Mouse (Mus musculus): ENCODE results near the gene Tjap1. TPM values are rescaled to one million over a fixed set of nuclear protein-coding genes. Genes with fewer than 3 reads are reported as not detected.

Tjap1 gene
- polyA plus RNA-seq (2014; fragmentation: Illumina TruSeq; extraction: RNeasy Lipid Tissue Mini Kit (QIAGEN cat#74804); ENCODE audit: insufficient read depth, low read depth, low replicate concordance), result 10.1 TPM

DNA sequence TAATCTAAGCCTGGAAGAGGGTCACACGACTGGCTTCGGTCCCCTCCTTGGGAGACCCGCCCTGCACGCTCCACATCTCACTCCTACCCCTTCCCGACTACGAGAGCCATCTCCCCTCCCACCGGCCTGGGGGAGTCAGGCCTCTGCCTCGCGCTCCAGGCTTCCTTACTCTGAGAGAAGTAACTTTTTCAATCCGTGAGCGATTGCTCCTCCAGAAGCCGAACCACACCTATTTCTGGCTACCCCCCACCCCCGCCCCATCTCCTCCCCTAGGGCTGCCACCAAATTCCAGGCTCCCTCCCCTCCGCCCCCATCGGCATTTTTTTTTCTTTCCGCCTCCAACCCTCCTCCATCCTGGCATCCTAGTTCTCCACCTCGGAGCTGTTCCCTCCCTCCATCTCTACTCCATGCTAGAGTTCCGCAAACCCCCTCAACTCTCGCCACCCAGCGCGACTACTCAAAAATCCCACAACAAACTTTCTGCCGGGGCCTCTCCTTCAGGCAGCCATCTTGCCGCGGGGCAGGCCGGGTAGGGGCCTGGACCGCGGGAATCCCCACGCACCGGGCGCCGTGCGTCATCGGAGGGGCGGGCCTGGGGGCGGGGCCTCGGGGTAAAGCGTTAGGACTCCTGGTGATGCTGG is at the start of gene Tjap1:
Gene Tjap1, minus strand, starts transcription at position 544 of the 641 bp plus-strand sequence.

DNA sequence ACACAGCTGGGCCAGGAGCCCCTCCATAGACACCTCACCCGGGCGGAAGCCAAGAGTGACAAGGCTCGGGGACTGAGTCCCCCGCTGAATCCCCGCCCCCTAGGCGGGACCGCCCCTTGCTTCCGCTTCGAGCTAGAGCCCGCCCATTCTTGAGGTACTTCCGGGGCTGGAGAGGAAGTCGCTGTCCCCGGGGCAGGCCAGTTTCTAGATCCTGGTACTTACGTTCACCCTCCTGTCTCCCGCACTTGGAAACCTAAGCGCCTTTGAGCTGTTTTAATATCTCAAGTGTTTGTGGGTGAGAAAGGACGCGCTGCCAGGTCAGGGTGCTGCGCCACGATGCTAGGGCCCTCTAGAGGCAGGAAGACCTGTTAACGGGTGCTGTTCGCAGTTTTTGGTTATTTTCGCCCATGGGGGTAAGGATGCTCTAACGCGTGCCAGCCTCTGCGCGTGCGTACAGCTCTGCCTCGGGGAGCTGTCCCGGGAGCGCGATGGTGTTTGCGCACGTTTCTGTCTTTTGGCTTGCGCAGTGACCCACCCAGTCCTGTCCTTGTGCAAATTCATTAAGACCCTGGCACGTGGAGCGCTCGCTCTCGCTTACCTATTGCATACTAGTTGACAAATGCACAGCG is 45.2 kb upstream of the Tjap1 start, which contains the start of gene Abcc10:
Gene Abcc10, minus strand, starts transcription at position 447 of the 629 bp plus-strand sequence.

GRCm38 (mm10) chr17:46297364-46298219 is 14.8 kb upstream of the Tjap1 start, which contains the start of gene Dlk2:
TSS of gene Dlk2 (plus strand) at chr17:46297421.

DNA sequence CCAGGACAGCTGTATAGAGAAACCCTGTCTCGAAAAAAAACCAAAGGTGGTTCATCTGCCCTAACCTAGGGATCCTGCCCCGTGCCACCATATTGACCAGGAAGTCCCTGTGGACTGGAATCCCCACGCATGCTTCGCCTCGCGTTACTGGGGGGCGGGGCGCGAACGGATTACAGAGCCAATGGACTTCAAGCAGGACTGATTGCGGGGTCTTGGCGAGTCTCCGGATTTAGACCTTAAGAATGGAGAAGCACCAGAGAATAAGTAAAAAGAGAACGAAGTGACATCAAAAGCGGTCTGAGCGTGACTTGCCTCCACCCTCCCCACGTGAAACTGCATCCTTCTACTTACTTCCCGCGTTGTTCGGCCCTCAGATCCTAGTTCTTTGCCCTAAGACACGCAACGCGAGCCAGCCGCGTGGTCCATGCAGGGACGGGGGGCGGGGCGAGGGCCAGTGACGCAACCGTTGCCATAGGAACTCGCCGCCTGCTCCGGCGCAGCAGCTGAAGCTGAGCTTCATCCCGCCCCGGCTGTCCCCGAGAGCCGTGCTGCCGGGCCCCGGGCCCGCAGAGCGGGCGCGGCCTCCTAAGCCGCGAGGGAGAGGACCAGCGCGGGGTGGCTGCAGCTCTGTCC is 29.3 kb downstream of the Tjap1 start, which contains the start of gene Lrrc73:
Gene Lrrc73, plus strand, starts transcription at position 80 of the 633 bp plus-strand sequence.

DNA sequence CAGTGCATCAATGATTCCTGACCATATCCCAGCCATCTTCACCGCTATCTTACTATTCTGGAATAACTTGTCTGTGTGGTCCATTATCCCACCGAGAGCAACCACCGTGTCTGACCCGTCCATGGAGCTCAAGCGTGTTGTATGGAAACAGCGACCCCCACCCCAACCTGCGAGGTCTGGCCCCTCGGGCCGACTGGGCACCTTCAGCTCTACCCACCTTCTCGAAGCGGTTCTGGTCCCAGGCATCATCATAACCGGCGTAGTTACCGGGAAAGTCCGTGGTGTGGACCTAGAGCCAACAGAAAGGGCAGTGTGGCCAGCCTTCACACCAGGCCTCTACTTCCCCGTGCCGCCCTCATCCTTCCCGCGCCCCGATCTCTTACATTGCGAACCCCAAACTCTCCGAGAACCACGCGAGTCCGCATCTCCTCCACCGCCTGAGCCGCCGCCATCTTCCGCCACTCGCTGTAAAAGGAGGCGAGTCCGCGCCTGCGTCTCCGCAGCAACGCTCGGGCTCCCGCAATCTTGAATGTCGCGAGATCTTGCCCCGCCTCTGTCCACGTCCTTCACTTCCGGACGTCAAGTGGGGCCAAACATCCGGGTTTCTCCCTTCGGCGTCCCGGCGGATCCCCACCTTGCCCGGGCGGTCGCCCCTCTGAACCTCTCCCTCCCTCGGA is 35.2 kb downstream of the Tjap1 start, which contains the start of the genes Polr1c and Yipf3:
Gene Polr1c, minus strand, starts transcription at position 543 of the 677 bp plus-strand sequence.
Gene Yipf3, plus strand, starts transcription at position 569 of the 677 bp plus-strand sequence.

Other genes with a start within 250 kb of the Tjap1 start
- 70.9 TPM for gene Mrps18a, start 172.0 kb downstream of the Tjap1 start, polyA plus RNA-seq (2014; fragmentation: Illumina TruSeq; extraction: RNeasy Lipid Tissue Mini Kit (QIAGEN cat#74804); ENCODE audit: insufficient read depth, low read depth, low replicate concordance)
- gene Rsph9, start 138.8 kb downstream of the Tjap1 start, polyA plus RNA-seq (2014; fragmentation: Illumina TruSeq; extraction: RNeasy Lipid Tissue Mini Kit (QIAGEN cat#74804); ENCODE audit: insufficient read depth, low read depth, low replicate concordance), result 26.4 TPM
- 18.3 TPM for gene Mad2l1bp, start 129.5 kb downstream of the Tjap1 start, polyA plus RNA-seq (2014; fragmentation: Illumina TruSeq; extraction: RNeasy Lipid Tissue Mini Kit (QIAGEN cat#74804); ENCODE audit: insufficient read depth, low read depth, low replicate concordance)
- 35.6 TPM for gene Gtpbp2, start 122.0 kb downstream of the Tjap1 start, polyA plus RNA-seq (2014; fragmentation: Illumina TruSeq; extraction: RNeasy Lipid Tissue Mini Kit (QIAGEN cat#74804); ENCODE audit: insufficient read depth, low read depth, low replicate concordance)
- 4.1 TPM for gene Polh, start 80.4 kb downstream of the Tjap1 start, polyA plus RNA-seq (2014; fragmentation: Illumina TruSeq; extraction: RNeasy Lipid Tissue Mini Kit (QIAGEN cat#74804); ENCODE audit: insufficient read depth, low read depth, low replicate concordance)
- gene Xpo5, start 80.2 kb downstream of the Tjap1 start, polyA plus RNA-seq (2014; fragmentation: Illumina TruSeq; extraction: RNeasy Lipid Tissue Mini Kit (QIAGEN cat#74804); ENCODE audit: insufficient read depth, low read depth, low replicate concordance), result 11.6 TPM
- gene Polr1c, start 35.0 kb downstream of the Tjap1 start, polyA plus RNA-seq (2014; fragmentation: Illumina TruSeq; extraction: RNeasy Lipid Tissue Mini Kit (QIAGEN cat#74804); ENCODE audit: insufficient read depth, low read depth, low replicate concordance), result 50.4 TPM
- 85.3 TPM for gene Yipf3, start 34.9 kb downstream of the Tjap1 start, polyA plus RNA-seq (2014; fragmentation: Illumina TruSeq; extraction: RNeasy Lipid Tissue Mini Kit (QIAGEN cat#74804); ENCODE audit: insufficient read depth, low read depth, low replicate concordance)
- 3.4 TPM for gene Lrrc73, start 29.5 kb downstream of the Tjap1 start, polyA plus RNA-seq (2014; fragmentation: Illumina TruSeq; extraction: RNeasy Lipid Tissue Mini Kit (QIAGEN cat#74804); ENCODE audit: insufficient read depth, low read depth, low replicate concordance)
- 0.30 TPM for gene Dlk2, start 14.4 kb upstream of the Tjap1 start, polyA plus RNA-seq (2014; fragmentation: Illumina TruSeq; extraction: RNeasy Lipid Tissue Mini Kit (QIAGEN cat#74804); ENCODE audit: insufficient read depth, low read depth, low replicate concordance)
- 2.1 TPM for gene Abcc10, start 45.3 kb upstream of the Tjap1 start, polyA plus RNA-seq (2014; fragmentation: Illumina TruSeq; extraction: RNeasy Lipid Tissue Mini Kit (QIAGEN cat#74804); ENCODE audit: insufficient read depth, low read depth, low replicate concordance)
- gene Zfp318, start 100.7 kb upstream of the Tjap1 start, polyA plus RNA-seq (2014; fragmentation: Illumina TruSeq; extraction: RNeasy Lipid Tissue Mini Kit (QIAGEN cat#74804); ENCODE audit: insufficient read depth, low read depth, low replicate concordance), result 2.9 TPM
- gene Crip3, start 145.9 kb upstream of the Tjap1 start, polyA plus RNA-seq (2014; fragmentation: Illumina TruSeq; extraction: RNeasy Lipid Tissue Mini Kit (QIAGEN cat#74804); ENCODE audit: insufficient read depth, low read depth, low replicate concordance), result 1.1 TPM
- not detected for gene Slc22a7, start 155.4 kb upstream of the Tjap1 start, polyA plus RNA-seq (2014; fragmentation: Illumina TruSeq; extraction: RNeasy Lipid Tissue Mini Kit (QIAGEN cat#74804); ENCODE audit: insufficient read depth, low read depth, low replicate concordance)
- gene Ttbk1, start 204.6 kb upstream of the Tjap1 start, polyA plus RNA-seq (2014; fragmentation: Illumina TruSeq; extraction: RNeasy Lipid Tissue Mini Kit (QIAGEN cat#74804); ENCODE audit: insufficient read depth, low read depth, low replicate concordance), result not detected
- 1.7 TPM for gene Dnph1, start 213.7 kb upstream of the Tjap1 start, polyA plus RNA-seq (2014; fragmentation: Illumina TruSeq; extraction: RNeasy Lipid Tissue Mini Kit (QIAGEN cat#74804); ENCODE audit: insufficient read depth, low read depth, low replicate concordance)

Data from lung, adult 10 weeks (tissue).